In genomic region chr15:10713626-10714316, GRCm38 (mm10) we compare ENCODE assay signal across 7 mouse cellular contexts. TPM values are rescaled to one million over a fixed set of nuclear protein-coding genes. Genes with fewer than 3 reads are reported as not detected.
DNase-seq lines count a peak whose midpoint lies in the region; ATAC-seq and TF ChIP-seq lines count a peak whose summit lies in the region.

No protein-coding gene starts in this region.

- in situ Hi-C loops in CH12.LX (cut with MboI; ENCODE audit: low pct_ligation_motif_present, low pct_unique_long_range_greater_than_20kb, low sequenced_read_pairs), result no loop called here

- H3K4me1 ChIP-seq in CH12.LX (ENCODE audit: control insufficient read depth in 1 of 2, insufficient read depth in 2 of 2), result peaks cover 6 to 36% of the 10 kb centered on the region in 2 experiments; a peak in 3 of 4 replicates
- peaks cover 32% of the 10 kb centered on the region for H3K4me1 ChIP-seq in embryonic facial prominence, embryonic 10.5 days
- peaks cover 20% of the 10 kb centered on the region for H3K4me1 ChIP-seq in limb, embryonic 14.5 days (ENCODE audit: control insufficient read depth, insufficient read depth, low read length)
- H3K4me1 ChIP-seq in neural tube, embryonic 13.5 days (replicated peaks), result peaks cover 36% of the 10 kb centered on the region

- under 1% methylated on average over 35 of the region's 35 CpGs for WGBS in embryonic facial prominence, embryonic 10.5 days
- WGBS in limb, embryonic 14.5 days, result under 1% methylated on average over 28 of the region's 35 CpGs
- under 1% methylated on average over 35 of the region's 35 CpGs for WGBS in neural tube, embryonic 13.5 days

- H3K4me3 ChIP-seq in CH12.LX (replicated peaks in 1 of 3; ENCODE audit: low read depth in 2 of 3, low read length in 2 of 3, poor library complexity in 1 of 3), result peak overlapping the region; percentile 76 to 80 (median 80)
- H3K4me3 ChIP-seq in embryonic facial prominence, embryonic 10.5 days, result peak overlapping the region; percentile 91
- peak overlapping the region; percentile 91 for H3K4me3 ChIP-seq in limb, embryonic 14.5 days (replicated peaks; ENCODE audit: low read length)
- H3K4me3 ChIP-seq in neural tube, embryonic 13.5 days, result peak overlapping the region; percentile 85

- H3K4me2 ChIP-seq in CH12.LX (ENCODE audit: insufficient read depth, low read depth, poor library complexity, severe bottlenecking), result peak overlapping the region; percentile 79
- H3K4me2 ChIP-seq in limb, embryonic 14.5 days (replicated peaks; ENCODE audit: low read depth, low read length, severe bottlenecking), result peak overlapping the region; percentile 87
- H3K4me2 ChIP-seq in neural tube, embryonic 13.5 days, result peak overlapping the region; percentile 89

- TF ChIP-seq POLR2A in CH12.LX (IDR thresholded peaks at IDR 0.05; ENCODE audit: low read depth, low read length), result no peak
- no peak for TF ChIP-seq POLR2A in limb, embryonic 14.5 days (IDR thresholded peaks at IDR 0.05; ENCODE audit: borderline replicate concordance, extremely low read depth, insufficient read depth, insufficient read length)

- dilution Hi-C loops in CH12.LX (cut with MboI; ENCODE audit: extremely low pct_ligation_motif_present, extremely low pct_unique_long_range_greater_than_20kb, low sequenced_read_pairs), result no loop called here

- H3K27ac ChIP-seq in CH12.LX (ENCODE audit: insufficient read depth, low read depth), result no peak overlapping the region
- H3K27ac ChIP-seq in embryonic facial prominence, embryonic 10.5 days (replicated peaks), result peak overlapping the region; percentile 96
- H3K27ac ChIP-seq in limb, embryonic 14.5 days (replicated peaks; ENCODE audit: low read depth, low read length), result peak overlapping the region; percentile 92
- H3K27ac ChIP-seq in neural tube, embryonic 13.5 days (replicated peaks), result peak overlapping the region; percentile 64

- H3K27me3 ChIP-seq in CH12.LX (replicated peaks), result no peaks in the 10 kb centered on the region
- no peaks in the 10 kb centered on the region for H3K27me3 ChIP-seq in embryonic facial prominence, embryonic 10.5 days (replicated peaks; ENCODE audit: low read depth, poor library complexity, severe bottlenecking)
- no peaks in the 10 kb centered on the region for H3K27me3 ChIP-seq in limb, embryonic 14.5 days (ENCODE audit: control insufficient read depth, insufficient read depth, low read length)
- H3K27me3 ChIP-seq in neural tube, embryonic 13.5 days, result no peaks in the 10 kb centered on the region

- TF ChIP-seq CTCF in CH12.LX (conservative IDR thresholded peaks at IDR 0.05 in 1 of 2, IDR thresholded peaks at IDR 0.05 in 1 of 2; ENCODE audit: low read depth in 2 of 2, low read length in 2 of 2), result no peak

- peaks cover 0 to 10% of the 10 kb centered on the region in 2 experiments for H3K36me3 ChIP-seq in CH12.LX (replicated peaks in 1 of 2; ENCODE audit: control insufficient read depth in 1 of 2, insufficient read depth in 1 of 2, low read length in 1 of 2)
- peaks cover 18% of the 10 kb centered on the region for H3K36me3 ChIP-seq in embryonic facial prominence, embryonic 10.5 days (replicated peaks)
- H3K36me3 ChIP-seq in limb, embryonic 14.5 days (ENCODE audit: control insufficient read depth, insufficient read depth, low read length), result no peaks in the 10 kb centered on the region; the same call in 1 of the 2 replicates
- no peaks in the 10 kb centered on the region for H3K36me3 ChIP-seq in neural tube, embryonic 13.5 days

- no peak for TF ChIP-seq EP300 in CH12.LX (IDR thresholded peaks at IDR 0.05; ENCODE audit: low read length)

- ATAC-seq in limb, embryonic 14.5 days (ENCODE audit: low FRiP score, low read depth), result peak; percentile 8; the same call in 1 of the 2 replicates
- peak; percentile 70 for ATAC-seq in neural tube, embryonic 13.5 days (ENCODE audit: low read depth)

- peak; percentile 56 for DNase-seq in 3T3-L1 (ENCODE audit: low read depth, low spot score)
- no peak for DNase-seq in CH12.LX (ENCODE audit: extremely low read depth)
- DNase-seq in embryonic facial prominence, embryonic 10.5 days (ENCODE audit: low spot score), result peak; percentile 59
- DNase-seq in heart, postnatal 4 days, result peak; percentile 17
- DNase-seq in limb, embryonic 14.5 days (ENCODE audit: low spot score), result no peak
- DNase-seq in thymus, postnatal 4 days, result no peak

- peaks cover 11% of the 10 kb centered on the region for H3K9me3 ChIP-seq in CH12.LX (replicated peaks; ENCODE audit: low read length)
- H3K9me3 ChIP-seq in embryonic facial prominence, embryonic 10.5 days, result 0 out of 2 replicates have a peak, but pooled peaks cover 3% of the 10 kb centered on the region
- H3K9me3 ChIP-seq in limb, embryonic 14.5 days (ENCODE audit: control insufficient read depth, low read length), result no peaks in the 10 kb centered on the region
- no peaks in the 10 kb centered on the region for H3K9me3 ChIP-seq in neural tube, embryonic 13.5 days

- no peaks in the 10 kb centered on the region; the same call in 1 of the 2 replicates for H3K79me2 ChIP-seq in CH12.LX (replicated peaks; ENCODE audit: control insufficient read depth, extremely low read depth, insufficient read depth, poor library complexity, severe bottlenecking)

- H3K9ac ChIP-seq in CH12.LX (ENCODE audit: insufficient read depth, low read depth), result peak overlapping the region; percentile 57
- H3K9ac ChIP-seq in limb, embryonic 14.5 days (ENCODE audit: low read depth, low read length, severe bottlenecking), result peak overlapping the region; percentile 93
- peak overlapping the region; percentile 88 for H3K9ac ChIP-seq in neural tube, embryonic 13.5 days

- TF ChIP-seq RAD21 in CH12.LX (IDR thresholded peaks at IDR 0.05; ENCODE audit: low read depth, low read length), result no peak

TF ChIP-seq in CH12.LX, 34 proteins besides CTCF, POLR2A, EP300 and RAD21:
- no peak for TF ChIP-seq PAX5 (IDR thresholded peaks at IDR 0.05; ENCODE audit: low read length)
- TF ChIP-seq SMC3 (IDR thresholded peaks at IDR 0.05; ENCODE audit: low read depth, low read length), result no peak
- no peak for TF ChIP-seq MAFK (IDR thresholded peaks at IDR 0.05; ENCODE audit: insufficient replicate concordance, low read length)

RNA-seq across cellular contexts. Expression of gene Rai14, which starts 0.7 kb away (rescaled TPM):
- total RNA-seq in CH12.LX (2012; rRNA removed) (7.5 and 8.9 TPM in 2 replicates), CH12.LX (2014; rRNA removed) (9.6 and 10.5 TPM in 2 replicates)
- 14.1 and 14.9 TPM in 2 replicates for polyA plus RNA-seq in CH12.LX (2012; ENCODE audit: insufficient read length, low read depth)
- 73.2 and 75.8 TPM in 2 replicates for polyA plus RNA-seq in embryonic facial prominence, embryonic 10.5 days (2016; fragmentation: Nextera tagmentation; extraction: Ambion mirVana)
- total RNA-seq in heart, postnatal 4 days (2021), result 10 to 100 TPM; 15.1 to 15.9 TPM
- polyA plus RNA-seq in limb, embryonic 14.5 days (2012; rRNA removed), result 38.6 and 44.6 TPM in 2 replicates
- 57.2 and 66.4 TPM in 2 replicates for polyA plus RNA-seq in limb, embryonic 14.5 days (2014; fragmentation: Nextera tagmentation; extraction: Ambion mirVana)
- 19.9 and 28.0 TPM in 2 replicates for polyA plus RNA-seq in neural tube, embryonic 13.5 days (2015; fragmentation: Nextera tagmentation; extraction: Ambion mirVana)

Comparison
In these comparisons a context has a peak if more than half of its experiments do, and no peak if none do; other contexts are left out.
1. DNase-seq: peak in 3T3-L1 (single experiment), embryonic facial prominence, embryonic 10.5 days (single experiment) and heart, postnatal 4 days (single experiment); none in CH12.LX (single experiment), limb, embryonic 14.5 days (single experiment) and thymus, postnatal 4 days (single experiment).
2. Peak in every context shown above with its lines, with median percentiles within 50 percentile points of each other: H3K4me2 ChIP-seq, H3K4me3 ChIP-seq and H3K9ac ChIP-seq.